In genomic region chr10:78167333-78167732, GRCm38 (mm10) we compare ENCODE assay signal across 16 mouse cellular contexts. TPM values are rescaled to one million over a fixed set of nuclear protein-coding genes. Genes with fewer than 3 reads are reported as not detected.
DNase-seq lines count a peak whose midpoint lies in the region; ATAC-seq and TF ChIP-seq lines count a peak whose summit lies in the region.
"Had no signal": no experiment of that assay in that cellular context is flagged by ENCODE, and none has a peak within 500 bp of the region (broad histone marks: within the 10 kb centered on the region; RNA-seq: fewer than 3 reads in every experiment).

No protein-coding gene starts in this region.

- WGBS in liver, embryonic 12.5 days (ENCODE audit: insufficient replicate concordance), result 87% methylated on average over 7 of the region's 7 CpGs

- no peaks in the 10 kb centered on the region for H3K27me3 ChIP-seq in liver, embryonic 12.5 days (replicated peaks)
- H3K27me3 ChIP-seq: forebrain, embryonic 12.5 days; hindbrain, embryonic 13.5 days; neural tube, embryonic 15.5 days; Patski had no signal

- H3K4me3 ChIP-seq in layer of hippocampus, adult 2 months, result no peak overlapping the region
- no peak overlapping the region for H3K4me3 ChIP-seq in liver, embryonic 12.5 days
- H3K4me3 ChIP-seq: forebrain, embryonic 12.5 days; hindbrain, embryonic 13.5 days; neural tube, embryonic 15.5 days had no signal

- no peak for ATAC-seq in liver, embryonic 12.5 days
- no peak for ATAC-seq in granulocyte monocyte progenitor cell, adult 5-6 weeks (replicated peaks; ENCODE audit: poor library complexity, severe bottlenecking)
- ATAC-seq: Patski had no signal

- no peaks in the 10 kb centered on the region for H3K9me3 ChIP-seq in liver, embryonic 12.5 days (replicated peaks)
- H3K9me3 ChIP-seq: forebrain, embryonic 12.5 days; hindbrain, embryonic 13.5 days; neural tube, embryonic 15.5 days had no signal

- H3K27ac ChIP-seq in layer of hippocampus, adult 2 months, result peak overlapping the region; percentile 39; the same call in 1 of the 2 replicates
- no peak overlapping the region for H3K27ac ChIP-seq in liver, embryonic 12.5 days
- H3K27ac ChIP-seq: forebrain, embryonic 12.5 days; hindbrain, embryonic 13.5 days; liver, embryonic 14.5 days; neural tube, embryonic 15.5 days had no signal

- H3K4me1 ChIP-seq in liver, embryonic 12.5 days, result peaks cover 33% of the 10 kb centered on the region

- H3K4me2 ChIP-seq in liver, embryonic 12.5 days, result no peak overlapping the region
- H3K4me2 ChIP-seq: forebrain, embryonic 12.5 days; hindbrain, embryonic 13.5 days; lung, embryonic 14.5 days; neural tube, embryonic 15.5 days had no signal

- DNase-seq in layer of hippocampus, adult 2 months (ENCODE audit: low spot score in 2 of 2), result peak in 1 of 2 experiments; percentile 53
- no peak for DNase-seq in layer of hippocampus, postnatal 25 days (ENCODE audit: extremely low spot score in 1 of 2, low spot score in 1 of 2)
- DNase-seq in retina, postnatal 1 day, result peak; percentile 13
- DNase-seq in retina, embryonic 14.5 days (ENCODE audit: low spot score), result no peak
- DNase-seq in cerebellum, adult 9-10 months, result peak; percentile 72
- DNase-seq: gastrocnemius, postnatal 36 days; kidney, adult 8-10 months; kidney, postnatal 10 days; lung, embryonic 14.5 days had no signal

- no peak overlapping the region for H3K9ac ChIP-seq in liver, embryonic 12.5 days
- H3K9ac ChIP-seq: forebrain, embryonic 12.5 days; hindbrain, embryonic 13.5 days; liver, embryonic 14.5 days; lung, embryonic 14.5 days; neural tube, embryonic 15.5 days had no signal

- no peak for TF ChIP-seq CTCF in layer of hippocampus, adult 2 months (conservative IDR thresholded peaks at IDR 0.05)

- H3K36me3 ChIP-seq in liver, embryonic 12.5 days, result peaks cover 73% of the 10 kb centered on the region

RNA-seq across cellular contexts. Expression of gene D10Jhu81e, which starts 2.2 kb away (rescaled TPM):
- 100 to 1,000 TPM; 124 to 134 TPM for total RNA-seq in layer of hippocampus, adult 2 months (2021)
- 100 to 1,000 TPM; 117 to 139 TPM for total RNA-seq in layer of hippocampus, postnatal 25 days (2021)
- 17.1 and 19.4 TPM in 2 replicates for polyA plus RNA-seq in liver, embryonic 12.5 days (2016; fragmentation: Nextera tagmentation; extraction: Ambion mirVana)
- total RNA-seq in granulocyte monocyte progenitor cell, adult 5-6 weeks (2014; fragmentation: Nextera tagmentation), result 44.6 and 52.8 TPM in 2 replicates
- total RNA-seq in granulocyte monocyte progenitor cell, adult 5-6 weeks (2017), result 76.3 and 84.9 TPM in 2 replicates

RNA-seq across cellular contexts. Expression of gene Pwp2, which starts 17.6 kb away (rescaled TPM):
- 10 to 100 TPM; 19.7 to 19.9 TPM for total RNA-seq in layer of hippocampus, adult 2 months (2021)
- total RNA-seq in layer of hippocampus, postnatal 25 days (2021), result 10 to 100 TPM; 19.3 to 19.8 TPM
- 23.9 and 25.5 TPM in 2 replicates for polyA plus RNA-seq in liver, embryonic 12.5 days (2016; fragmentation: Nextera tagmentation; extraction: Ambion mirVana)
- 17.2 and 17.9 TPM in 2 replicates for total RNA-seq in granulocyte monocyte progenitor cell, adult 5-6 weeks (2014; fragmentation: Nextera tagmentation)
- total RNA-seq in granulocyte monocyte progenitor cell, adult 5-6 weeks (2017), result 22.9 and 27.0 TPM in 2 replicates

Comparison
In these comparisons a context has a peak if more than half of its experiments do, and no peak if none do; other contexts are left out.
1. DNase-seq: peak in retina, postnatal 1 day (single experiment) and cerebellum, adult 9-10 months (single experiment); none in layer of hippocampus, postnatal 25 days (0 of 2) and retina, embryonic 14.5 days (single experiment).